In the genomic region with DNA sequence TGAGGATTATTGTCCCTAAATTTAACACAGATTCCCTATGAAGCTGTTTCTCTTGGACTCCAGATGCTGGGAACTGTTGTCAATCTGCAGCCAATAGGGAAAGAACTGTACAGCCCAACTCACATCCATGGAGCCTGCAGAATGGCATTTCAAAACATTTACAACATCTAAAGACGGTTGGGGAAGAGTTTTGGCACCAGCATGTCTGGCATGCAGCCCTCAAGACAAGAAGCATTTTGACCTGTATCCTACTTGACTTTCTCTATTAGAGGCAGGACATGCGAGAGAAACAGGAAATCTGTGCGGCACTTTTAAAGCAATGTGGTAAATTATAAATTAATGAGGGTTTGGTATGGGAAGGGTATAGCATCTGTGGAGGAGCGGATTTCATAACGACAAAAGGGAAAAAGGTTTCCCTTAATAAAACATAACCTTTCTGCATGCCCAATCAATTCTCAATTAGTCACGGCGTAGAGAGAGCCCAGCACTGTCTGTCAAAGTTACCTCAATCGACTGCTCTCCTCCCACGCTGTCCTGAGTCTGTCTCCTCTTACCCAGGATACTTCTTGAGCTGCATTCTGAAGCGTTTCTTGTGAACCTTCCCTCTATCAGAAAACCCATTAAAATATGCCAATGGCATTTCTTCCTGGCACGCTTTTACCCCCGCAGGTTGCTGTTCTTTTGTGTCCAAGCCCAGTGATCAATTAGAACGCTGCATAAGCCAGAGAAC, we compare ENCODE assay signal across 13 mouse cellular contexts.
DNase-seq lines count a peak whose midpoint lies in the region; ATAC-seq and TF ChIP-seq lines count a peak whose summit lies in the region.
"Had no signal": no experiment of that assay in that cellular context is flagged by ENCODE, and none has a peak within 500 bp of the region (broad histone marks: within the 10 kb centered on the region; RNA-seq: fewer than 3 reads in every experiment).

No protein-coding gene starts in this region.

- no peak overlapping the region for H3K9ac ChIP-seq in heart, embryonic 12.5 days
- H3K9ac ChIP-seq: forebrain, embryonic 13.5 days; liver, postnatal 0 days had no signal

- no peak for ATAC-seq in heart, embryonic 12.5 days (ENCODE audit: insufficient number of reproducible peaks, low FRiP score)
- ATAC-seq: forebrain, embryonic 13.5 days; inflammation-experienced regulatory T-cells, adult 6 months; liver, postnatal 0 days had no signal

- H3K4me2 ChIP-seq in heart, embryonic 12.5 days: no peak overlapping the region
- H3K4me2 ChIP-seq: forebrain, embryonic 13.5 days had no signal

- TF ChIP-seq CTCF in brain, embryonic 14.5 days (IDR thresholded peaks at IDR 0.05; ENCODE audit: borderline replicate concordance, extremely low read depth, insufficient read depth, insufficient read length): no peak

- no peaks in the 10 kb centered on the region for H3K9me3 ChIP-seq in heart, embryonic 12.5 days (replicated peaks)
- H3K9me3 ChIP-seq: forebrain, embryonic 13.5 days had no signal

- no peak overlapping the region for H3K27ac ChIP-seq in heart, embryonic 12.5 days (ENCODE audit: poor library complexity, severe bottlenecking)
- H3K27ac ChIP-seq: forebrain, embryonic 13.5 days had no signal

- H3K36me3 ChIP-seq in heart, embryonic 12.5 days: no peaks in the 10 kb centered on the region

- TF ChIP-seq POLR2A in brain, embryonic 14.5 days (IDR thresholded peaks at IDR 0.05; ENCODE audit: borderline replicate concordance, extremely low read depth, insufficient read depth, insufficient read length, poor library complexity, severe bottlenecking): no peak

- H3K4me3 ChIP-seq in heart, embryonic 12.5 days: no peak overlapping the region
- H3K4me3 ChIP-seq: forebrain, embryonic 13.5 days had no signal

- peak; percentile 6 to 26 for DNase-seq in lung, adult 18-20 months
- DNase-seq in lung, postnatal 25 days (ENCODE audit: low spot score): no peak
- peak; percentile 25 for DNase-seq in brain, embryonic 14.5 days (ENCODE audit: low read depth)
- DNase-seq in fat pad, adult 2 months (ENCODE audit: extremely low read depth, low read depth, low spot score): peak; percentile 85
- DNase-seq in mesoderm, embryonic 11.5 days (ENCODE audit: low read depth, low spot score): peak; percentile 37
- no peak for DNase-seq in thymus, postnatal 25 days
- DNase-seq: cerebellum, adult 8-10 months; heart, adult 18-20 months; liver, postnatal 0 days; thymus, adult 2 months had no signal

- WGBS in heart, embryonic 12.5 days: 67% methylated on average over 13 of the region's 13 CpGs

- no peaks in the 10 kb centered on the region for H3K27me3 ChIP-seq in heart, embryonic 12.5 days (replicated peaks)
- H3K27me3 ChIP-seq: forebrain, embryonic 13.5 days had no signal

- peaks cover 9% of the 10 kb centered on the region for H3K4me1 ChIP-seq in heart, embryonic 12.5 days (replicated peaks)

Comparison
In these comparisons a context has a peak if more than half of its experiments do, and no peak if none do; other contexts are left out.
1. DNase-seq: peak in lung, adult 18-20 months (2 of 2), brain, embryonic 14.5 days (single experiment), fat pad, adult 2 months (single experiment) and mesoderm, embryonic 11.5 days (single experiment); none in lung, postnatal 25 days (single experiment) and thymus, postnatal 25 days (single experiment).